8 mouse cellular contexts compared by ENCODE assay signal in genomic region chr13:104289176-104289575, GRCm38 (mm10). TPM values are rescaled to one million over a fixed set of nuclear protein-coding genes. Genes with fewer than 3 reads are reported as not detected.
A peak's percentile ranks its signal among the peaks of the same experiment; 100 is the strongest.
DNase-seq lines count a peak whose midpoint lies in the region; ATAC-seq lines count a peak whose summit lies in the region.

No protein-coding gene starts in this region.

- no peaks in the 10 kb centered on the region for H3K9me3 ChIP-seq in hindbrain, embryonic 10.5 days
- no peaks in the 10 kb centered on the region for H3K9me3 ChIP-seq in hindbrain, embryonic 11.5 days (ENCODE audit: control insufficient read depth, low read length)
- no peaks in the 10 kb centered on the region for H3K9me3 ChIP-seq in limb, embryonic 10.5 days (replicated peaks)

- no peaks in the 10 kb centered on the region for H3K36me3 ChIP-seq in hindbrain, embryonic 10.5 days
- no peaks in the 10 kb centered on the region for H3K36me3 ChIP-seq in hindbrain, embryonic 11.5 days (ENCODE audit: control insufficient read depth, insufficient read depth, low read length)
- no peaks in the 10 kb centered on the region for H3K36me3 ChIP-seq in limb, embryonic 10.5 days

- no peak overlapping the region for H3K4me2 ChIP-seq in hindbrain, embryonic 11.5 days (replicated peaks; ENCODE audit: low read depth, low read length)

- no peak overlapping the region for H3K27ac ChIP-seq in hindbrain, embryonic 10.5 days
- no peak overlapping the region for H3K27ac ChIP-seq in hindbrain, embryonic 11.5 days (ENCODE audit: low read depth, low read length)
- no peak overlapping the region for H3K27ac ChIP-seq in limb, embryonic 10.5 days

- no peak for ATAC-seq in hindbrain, embryonic 11.5 days (ENCODE audit: low FRiP score)

- no peak for DNase-seq in hindbrain, embryonic 10.5 days (ENCODE audit: low spot score)
- DNase-seq in hindbrain, embryonic 11.5 days (ENCODE audit: low spot score), result no peak
- DNase-seq in A20 (ENCODE audit: low read depth, low spot score) (peak; percentile 59), liver (no peak)
- DNase-seq in T-cell, adult 2 months (ENCODE audit: low spot score), result peak; percentile 7
- DNase-seq in limb, embryonic 10.5 days (ENCODE audit: low spot score), result no peak
- no peak for DNase-seq in gastrocnemius, postnatal 25 days
- no peak for DNase-seq in layer of hippocampus, postnatal 14 days (ENCODE audit: low spot score in 2 of 2)

- peak overlapping the region; percentile 58 for H3K4me3 ChIP-seq in hindbrain, embryonic 10.5 days
- H3K4me3 ChIP-seq in hindbrain, embryonic 11.5 days (ENCODE audit: low read depth, low read length), result no peak overlapping the region
- peak overlapping the region; percentile 54 for H3K4me3 ChIP-seq in limb, embryonic 10.5 days

- H3K9ac ChIP-seq in hindbrain, embryonic 11.5 days (ENCODE audit: low read depth, low read length), result no peak overlapping the region

- H3K27me3 ChIP-seq in hindbrain, embryonic 10.5 days (ENCODE audit: insufficient read depth, poor library complexity, severe bottlenecking), result no peaks in the 10 kb centered on the region
- H3K27me3 ChIP-seq in hindbrain, embryonic 11.5 days (ENCODE audit: control insufficient read depth, insufficient read depth, low read length), result no peaks in the 10 kb centered on the region
- no peaks in the 10 kb centered on the region for H3K27me3 ChIP-seq in limb, embryonic 10.5 days (ENCODE audit: low read depth, poor library complexity, severe bottlenecking)

- peaks cover 23% of the 10 kb centered on the region for H3K4me1 ChIP-seq in hindbrain, embryonic 10.5 days (replicated peaks)
- H3K4me1 ChIP-seq in hindbrain, embryonic 11.5 days (replicated peaks; ENCODE audit: control insufficient read depth, insufficient read depth, low read length), result no peaks in the 10 kb centered on the region
- peaks cover 21% of the 10 kb centered on the region for H3K4me1 ChIP-seq in limb, embryonic 10.5 days

RNA-seq across cellular contexts. Expression of gene Adamts6, which starts 1.5 kb away (rescaled TPM):
- 2.0 and 2.2 TPM in 2 replicates for polyA plus RNA-seq in hindbrain, embryonic 10.5 days (2016; fragmentation: Nextera tagmentation; extraction: Ambion mirVana)
- polyA plus RNA-seq in hindbrain, embryonic 11.5 days (2014; fragmentation: Nextera tagmentation; extraction: Ambion mirVana), result 1.6 and 2.5 TPM in 2 replicates
- polyA plus RNA-seq in limb, embryonic 10.5 days (2016; fragmentation: Nextera tagmentation; extraction: Ambion mirVana), result 1.6 and 3.0 TPM in 2 replicates
- total RNA-seq in gastrocnemius, postnatal 25 days (2021), result 1 to 10 TPM in 1 of 2 experiments, under 1 TPM in 1; 0.94 to 1.2 TPM
- total RNA-seq in layer of hippocampus, postnatal 14 days (2021), result 1 to 10 TPM; 3.7 to 4.1 TPM

Comparison
In these comparisons a context has a peak if more than half of its experiments do, and no peak if none do; other contexts are left out.
1. DNase-seq: peak in A20 (single experiment) and T-cell, adult 2 months (single experiment); none in hindbrain, embryonic 10.5 days (single experiment), hindbrain, embryonic 11.5 days (single experiment), limb, embryonic 10.5 days (single experiment), gastrocnemius, postnatal 25 days (single experiment), liver (single experiment) and layer of hippocampus, postnatal 14 days (0 of 2).